Mouse (Mus musculus): ENCODE data around the gene Smad3. TPM values are rescaled to one million over a fixed set of nuclear protein-coding genes. Genes with fewer than 3 reads are reported as not detected.
A peak's percentile ranks its signal among the peaks of the same experiment; 100 is the strongest.

Smad3 gene
- polyA plus RNA-seq, 1 experiment from 2014 or later, result 17.5 TPM

DNA sequence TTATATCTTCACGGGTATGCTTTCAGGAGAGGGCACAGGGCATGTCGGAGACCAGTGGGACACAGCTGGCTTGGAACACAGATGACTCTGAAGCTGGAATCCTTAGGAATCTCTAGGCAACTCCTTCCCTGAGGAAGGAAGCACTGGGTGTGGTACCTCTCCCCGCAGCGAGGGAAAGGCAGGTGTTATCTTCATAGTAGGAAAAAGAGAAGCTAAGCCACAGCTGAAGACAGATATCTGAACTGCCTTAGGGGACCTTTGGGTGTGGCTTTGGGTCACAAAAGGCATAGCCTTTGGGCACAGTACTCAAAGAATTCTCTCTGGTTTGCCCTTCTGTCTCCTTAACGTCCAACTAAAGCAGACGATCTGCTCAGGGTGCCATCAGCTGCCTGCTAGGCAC is 16.0 kb downstream of the Smad3 start:
- Histone ChIP-seq H3K4me2 (no peak overlapping the region), H3K4me3 (replicated peaks) (no peak overlapping the region), H3K27me3 (replicated peaks) (no peaks in the 10 kb centered on the region), H3K9me3 (no peaks in the 10 kb centered on the region), H3K9ac (no peak overlapping the region), H3K36me3 (no peaks in the 10 kb centered on the region), H3K27ac (no peak overlapping the region), H3K4me1 (peaks cover 66% of the 10 kb centered on the region)
- WGBS, result 50% methylated on average over 6 of the region's 6 CpGs
- ATAC-seq (ENCODE audit: insufficient read depth, low FRiP score, low read depth), result no peak

DNA sequence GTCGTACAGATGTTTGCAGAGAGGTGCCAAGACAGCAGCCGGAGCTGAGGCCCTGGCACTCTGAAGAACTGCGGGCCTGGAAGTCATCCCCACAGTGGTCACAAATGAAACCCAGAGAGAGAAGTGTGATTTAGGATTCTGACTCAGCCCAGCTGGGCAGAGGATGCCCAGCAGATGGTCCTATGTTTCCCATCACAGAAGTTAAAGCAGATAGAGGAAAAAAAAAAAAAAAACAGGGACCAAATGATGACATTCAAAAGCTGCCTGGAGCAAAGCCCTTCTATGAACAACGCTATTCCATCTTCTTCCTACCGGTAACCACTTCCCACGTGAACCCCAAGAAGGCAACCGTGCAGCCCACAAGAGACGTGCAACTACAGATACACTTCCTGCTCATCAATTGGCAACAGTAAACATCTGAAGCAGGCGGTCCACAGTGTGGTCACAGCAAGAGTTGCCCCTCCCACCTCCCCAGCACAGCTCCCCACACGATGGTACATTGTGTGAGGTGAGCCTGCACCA is 17.4 kb downstream of the Smad3 start:
- H3K4me1 ChIP-seq, result peaks cover 60% of the 10 kb centered on the region
- no peak overlapping the region for H3K4me3 ChIP-seq (replicated peaks)
- no peak overlapping the region for H3K9ac ChIP-seq
- WGBS, result 72% methylated on average over 10 of the region's 10 CpGs
- H3K36me3 ChIP-seq, result no peaks in the 10 kb centered on the region
- no peak overlapping the region for H3K27ac ChIP-seq
- ATAC-seq (ENCODE audit: insufficient read depth, low FRiP score, low read depth), result no peak
- H3K9me3 ChIP-seq, result no peaks in the 10 kb centered on the region
- H3K27me3 ChIP-seq (replicated peaks), result no peaks in the 10 kb centered on the region
- H3K4me2 ChIP-seq, result no peak overlapping the region

DNA sequence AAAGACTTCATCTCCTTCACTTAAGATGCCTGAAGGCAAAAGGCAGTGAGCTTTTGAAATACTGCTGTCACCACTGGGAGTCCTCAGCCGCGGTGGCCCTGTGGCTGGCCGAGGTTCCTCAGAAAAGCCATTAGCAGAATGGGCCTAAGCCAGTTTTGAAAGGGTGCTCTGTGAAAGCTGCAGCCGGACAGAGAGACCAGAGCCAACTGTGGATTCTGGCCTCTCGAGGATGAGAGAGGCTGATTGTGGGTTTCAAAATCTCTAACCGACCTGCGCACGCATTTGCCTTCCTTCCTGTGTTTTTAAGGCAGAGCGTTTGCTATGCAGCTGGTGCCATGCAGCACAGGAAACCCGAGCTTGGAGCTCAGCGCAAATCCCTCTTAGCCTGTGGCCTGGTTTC is 19.0 kb downstream of the Smad3 start:
- H3K4me2 ChIP-seq, result no peak overlapping the region
- H3K4me1 ChIP-seq, result peaks cover 59% of the 10 kb centered on the region
- H3K9ac ChIP-seq, result no peak overlapping the region
- no peak overlapping the region for H3K27ac ChIP-seq
- 70% methylated on average over 11 of the region's 11 CpGs for WGBS
- no peaks in the 10 kb centered on the region for H3K27me3 ChIP-seq (replicated peaks)
- no peaks in the 10 kb centered on the region for H3K9me3 ChIP-seq
- no peak for ATAC-seq (ENCODE audit: insufficient read depth, low FRiP score, low read depth)
- no peaks in the 10 kb centered on the region for H3K36me3 ChIP-seq
- no peak overlapping the region for H3K4me3 ChIP-seq (replicated peaks)

DNA sequence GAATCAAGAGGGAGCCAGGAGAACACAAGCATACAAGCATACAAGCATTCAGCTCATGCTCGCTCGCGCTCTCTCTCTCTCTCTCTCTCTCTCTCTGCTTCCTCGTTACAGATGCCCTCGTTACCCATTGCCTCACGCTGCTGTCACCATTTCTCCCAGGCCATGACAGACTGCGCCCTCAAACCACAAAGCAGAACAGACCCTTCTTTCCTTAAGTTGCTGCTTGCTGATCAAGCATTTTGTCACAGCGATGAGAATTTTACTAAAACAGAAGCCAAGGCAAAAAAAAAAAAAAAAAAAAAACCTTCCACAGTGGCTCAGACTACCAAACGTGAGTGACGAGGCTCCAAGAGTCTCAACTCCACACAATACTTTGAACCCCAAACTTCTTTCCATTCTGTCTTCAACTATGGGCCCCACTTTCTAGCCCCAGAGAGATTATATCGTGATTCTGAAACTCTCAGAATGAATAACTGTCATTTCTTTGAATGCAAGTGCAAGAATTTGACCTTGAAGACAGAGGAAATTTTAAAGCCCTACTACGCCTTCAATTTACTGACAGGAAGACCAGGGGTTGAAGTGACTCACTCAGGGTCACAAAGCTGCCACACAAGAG is 19.6 kb downstream of the Smad3 start:
- H3K9ac ChIP-seq, result no peak overlapping the region
- no peak overlapping the region for H3K27ac ChIP-seq
- no peak overlapping the region for H3K4me3 ChIP-seq (replicated peaks)
- H3K4me2 ChIP-seq, result no peak overlapping the region
- H3K4me1 ChIP-seq, result peaks cover 55% of the 10 kb centered on the region
- no peak for ATAC-seq (ENCODE audit: insufficient read depth, low FRiP score, low read depth)
- H3K9me3 ChIP-seq, result no peaks in the 10 kb centered on the region
- no peaks in the 10 kb centered on the region for H3K36me3 ChIP-seq
- no peaks in the 10 kb centered on the region for H3K27me3 ChIP-seq (replicated peaks)
- 77% methylated on average over 12 of the region's 12 CpGs for WGBS

DNA sequence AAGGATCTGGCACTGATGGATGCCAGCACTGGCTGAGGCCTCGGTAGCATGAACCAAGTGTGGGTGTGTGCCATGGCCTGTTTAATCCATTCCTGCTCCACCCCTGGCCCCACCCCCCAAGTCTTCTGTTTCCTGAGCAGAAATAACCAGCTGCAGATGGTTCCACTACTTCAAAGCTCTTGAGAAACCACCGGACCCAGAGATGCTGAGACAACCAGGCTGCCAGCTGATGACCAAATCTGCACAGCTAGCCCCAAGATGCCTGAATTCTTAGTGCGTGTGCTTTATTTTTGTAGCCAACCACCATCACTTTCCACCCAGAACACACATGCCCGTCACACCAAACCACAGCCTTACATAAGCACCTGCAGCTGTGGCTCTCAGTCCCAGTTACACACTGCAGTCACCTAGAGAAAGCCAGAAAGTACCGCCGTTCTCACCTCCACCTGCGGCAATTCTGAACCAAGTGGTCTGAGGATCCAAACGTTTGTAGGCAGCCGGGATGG is 20.3 kb downstream of the Smad3 start:
- 71% methylated on average over 9 of the region's 9 CpGs for WGBS
- ATAC-seq (ENCODE audit: insufficient read depth, low FRiP score, low read depth), result no peak
- no peaks in the 10 kb centered on the region for H3K36me3 ChIP-seq
- no peaks in the 10 kb centered on the region for H3K27me3 ChIP-seq (replicated peaks)
- no peaks in the 10 kb centered on the region for H3K9me3 ChIP-seq
- no peak overlapping the region for H3K27ac ChIP-seq
- H3K4me2 ChIP-seq, result no peak overlapping the region
- no peak overlapping the region for H3K9ac ChIP-seq
- peaks cover 48% of the 10 kb centered on the region for H3K4me1 ChIP-seq
- no peak overlapping the region for H3K4me3 ChIP-seq (replicated peaks)

DNA sequence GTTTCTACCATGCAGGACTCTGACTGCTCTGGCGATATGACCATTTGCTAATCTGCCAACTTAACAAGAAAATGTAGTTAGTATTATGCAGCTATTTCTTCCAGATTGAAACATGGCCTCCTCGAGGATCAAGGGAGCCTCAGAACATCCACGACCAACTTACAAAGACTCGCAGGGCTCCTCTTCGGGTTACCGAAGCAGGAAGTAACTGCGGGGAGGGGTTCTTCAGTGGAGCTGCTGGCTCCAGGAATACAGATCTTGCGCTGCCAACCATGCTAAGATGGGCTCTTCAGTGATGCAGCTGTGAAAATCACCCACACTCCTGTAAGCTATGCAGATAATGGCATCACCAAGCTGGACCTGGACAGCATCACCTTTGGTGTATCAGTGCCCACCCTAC is 23.5 kb downstream of the Smad3 start:
- 78% methylated on average over 8 of the region's 8 CpGs for WGBS
- Histone ChIP-seq H3K9me3 (no peaks in the 10 kb centered on the region), H3K4me1 (peaks cover 43% of the 10 kb centered on the region), H3K36me3 (no peaks in the 10 kb centered on the region), H3K4me3 (replicated peaks) (no peak overlapping the region), H3K27me3 (replicated peaks) (no peaks in the 10 kb centered on the region), H3K4me2 (no peak overlapping the region), H3K9ac (no peak overlapping the region), H3K27ac (no peak overlapping the region)
- no peak for ATAC-seq (ENCODE audit: insufficient read depth, low FRiP score, low read depth)

DNA sequence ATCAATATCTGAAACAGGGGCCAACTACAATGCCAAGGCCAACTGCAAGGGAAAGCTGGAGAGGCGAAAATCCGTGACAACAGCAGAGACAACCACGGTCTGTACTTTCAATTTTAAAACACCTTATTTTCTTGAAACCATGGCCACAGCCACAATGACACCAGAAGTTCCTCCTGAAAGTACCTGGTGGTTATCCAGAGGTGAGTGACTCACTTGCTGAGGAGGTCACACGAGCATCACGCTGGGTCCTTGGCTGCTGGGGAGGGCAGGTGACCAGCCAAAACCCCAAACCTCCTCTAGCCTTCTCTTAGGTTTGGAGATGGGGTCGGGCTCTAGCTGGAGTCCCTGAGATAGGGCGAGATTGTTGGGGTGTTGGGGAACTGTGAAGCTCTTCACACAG is 25.1 kb downstream of the Smad3 start:
- H3K9me3 ChIP-seq, result no peaks in the 10 kb centered on the region

DNA sequence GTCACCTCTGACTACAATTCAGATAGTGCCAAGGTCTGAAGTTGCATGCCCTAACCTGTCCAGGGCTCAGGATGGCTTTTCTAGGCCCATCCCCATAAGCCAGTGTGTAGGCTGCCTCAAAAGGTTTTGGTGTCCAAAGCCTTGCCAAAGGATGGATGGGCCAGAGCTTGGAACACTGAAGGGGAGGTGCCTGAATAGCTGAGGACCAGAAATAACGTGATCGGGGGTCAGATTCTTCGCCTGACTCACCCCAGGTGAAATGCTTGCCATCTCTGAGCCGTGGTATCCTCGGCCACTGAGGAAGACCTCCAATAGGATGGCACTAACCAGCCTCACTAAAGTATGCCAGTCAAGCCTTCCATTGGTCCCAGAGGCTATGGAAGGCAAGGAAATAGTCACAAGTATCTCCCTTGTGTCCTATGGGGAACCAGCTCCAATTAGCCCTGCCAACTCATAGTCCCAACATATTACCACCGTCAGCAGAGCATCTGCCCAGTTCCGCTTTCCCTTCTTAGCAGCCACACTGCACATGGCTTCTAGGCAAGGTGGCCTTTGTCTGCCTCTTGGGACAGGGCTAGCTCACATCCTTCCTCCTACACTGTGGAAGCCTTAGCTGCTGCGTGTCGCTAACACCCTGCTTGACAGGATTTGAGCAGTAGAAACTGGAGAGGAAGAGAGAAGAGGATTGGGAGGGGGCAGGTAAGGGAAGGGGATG is 26.5 kb downstream of the Smad3 start:
- peak overlapping the region; percentile 41; the same call in 1 of the 2 replicates for H3K27ac ChIP-seq
- H3K36me3 ChIP-seq, result no peaks in the 10 kb centered on the region
- no peaks in the 10 kb centered on the region for H3K27me3 ChIP-seq (replicated peaks)
- H3K9ac ChIP-seq, result no peak overlapping the region
- no peak overlapping the region for H3K4me2 ChIP-seq
- no peak for ATAC-seq (ENCODE audit: insufficient read depth, low FRiP score, low read depth)
- peaks cover 48% of the 10 kb centered on the region for H3K4me1 ChIP-seq
- 77% methylated on average over 9 of the region's 9 CpGs for WGBS
- no peak overlapping the region for H3K4me3 ChIP-seq (replicated peaks)
- no peaks in the 10 kb centered on the region for H3K9me3 ChIP-seq

More for the DNA sequence above, 25.1 kb downstream of the Smad3 start:
- no peak for ATAC-seq (ENCODE audit: insufficient read depth, low FRiP score, low read depth)
- Histone ChIP-seq H3K4me2 (no peak overlapping the region), H3K4me1 (peaks cover 43% of the 10 kb centered on the region), H3K36me3 (no peaks in the 10 kb centered on the region), H3K4me3 (replicated peaks) (no peak overlapping the region), H3K9ac (no peak overlapping the region), H3K27me3 (replicated peaks) (no peaks in the 10 kb centered on the region), H3K27ac (no peak overlapping the region)
- WGBS, result 87% methylated on average over 7 of the region's 7 CpGs

DNA sequence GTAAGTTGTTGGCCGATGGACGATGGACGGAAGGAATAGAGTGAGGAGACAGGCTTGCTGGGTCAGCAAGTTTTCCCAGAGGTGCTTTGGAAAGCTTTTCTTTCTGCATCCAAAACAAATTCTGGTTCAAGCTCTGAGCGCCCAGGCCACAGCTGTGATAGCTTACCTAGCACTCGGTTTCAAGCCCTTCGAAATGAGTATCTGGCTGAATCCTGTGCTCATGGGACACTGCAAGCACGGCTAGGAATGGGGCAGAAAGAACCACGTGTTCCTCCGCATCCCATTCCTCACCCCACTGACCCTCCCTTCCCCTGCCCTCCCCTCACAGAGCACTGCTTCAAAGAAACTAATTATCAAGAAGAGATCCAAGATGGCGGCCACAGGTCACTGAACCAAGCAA is 28.8 kb downstream of the Smad3 start:
- no peaks in the 10 kb centered on the region for H3K36me3 ChIP-seq
- 80% methylated on average over 10 of the region's 10 CpGs for WGBS
- H3K9me3 ChIP-seq, result no peaks in the 10 kb centered on the region
- peaks cover 40% of the 10 kb centered on the region for H3K4me1 ChIP-seq
- H3K4me3 ChIP-seq (replicated peaks), result no peak overlapping the region
- no peak overlapping the region for H3K27ac ChIP-seq
- ATAC-seq (ENCODE audit: insufficient read depth, low FRiP score, low read depth), result no peak
- no peaks in the 10 kb centered on the region for H3K27me3 ChIP-seq (replicated peaks)
- no peak overlapping the region for H3K4me2 ChIP-seq
- no peak overlapping the region for H3K9ac ChIP-seq

DNA sequence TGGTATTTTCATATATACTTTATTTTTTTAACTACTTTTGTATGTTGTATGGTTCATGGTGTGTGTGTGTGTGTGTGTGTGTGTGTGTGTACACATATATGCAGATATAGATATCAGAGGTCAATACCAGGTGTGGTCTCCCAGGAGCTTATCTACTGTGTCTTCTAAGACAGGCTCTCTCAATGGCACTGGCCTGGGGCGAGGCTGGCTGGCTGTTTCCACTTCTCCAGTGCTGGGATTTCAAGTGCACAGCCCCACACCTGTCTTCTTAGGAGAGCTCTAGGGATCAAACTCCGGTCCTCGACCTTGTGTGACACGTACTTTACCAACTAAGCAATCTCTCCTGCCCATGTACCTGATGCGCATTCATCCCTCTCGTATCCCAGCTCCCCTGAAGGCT is 30.7 kb downstream of the Smad3 start:
- no peak overlapping the region for H3K9ac ChIP-seq
- peak; percentile 48 for ATAC-seq (ENCODE audit: insufficient read depth, low FRiP score, low read depth)
- H3K27ac ChIP-seq, result peak overlapping the region; percentile 85
- H3K9me3 ChIP-seq, result no peaks in the 10 kb centered on the region
- H3K4me3 ChIP-seq (replicated peaks), result no peak overlapping the region
- no peak overlapping the region for H3K4me2 ChIP-seq
- no peaks in the 10 kb centered on the region for H3K36me3 ChIP-seq
- 71% methylated on average over 6 of the region's 6 CpGs for WGBS
- H3K27me3 ChIP-seq (replicated peaks), result no peaks in the 10 kb centered on the region
- H3K4me1 ChIP-seq, result peaks cover 39% of the 10 kb centered on the region

DNA sequence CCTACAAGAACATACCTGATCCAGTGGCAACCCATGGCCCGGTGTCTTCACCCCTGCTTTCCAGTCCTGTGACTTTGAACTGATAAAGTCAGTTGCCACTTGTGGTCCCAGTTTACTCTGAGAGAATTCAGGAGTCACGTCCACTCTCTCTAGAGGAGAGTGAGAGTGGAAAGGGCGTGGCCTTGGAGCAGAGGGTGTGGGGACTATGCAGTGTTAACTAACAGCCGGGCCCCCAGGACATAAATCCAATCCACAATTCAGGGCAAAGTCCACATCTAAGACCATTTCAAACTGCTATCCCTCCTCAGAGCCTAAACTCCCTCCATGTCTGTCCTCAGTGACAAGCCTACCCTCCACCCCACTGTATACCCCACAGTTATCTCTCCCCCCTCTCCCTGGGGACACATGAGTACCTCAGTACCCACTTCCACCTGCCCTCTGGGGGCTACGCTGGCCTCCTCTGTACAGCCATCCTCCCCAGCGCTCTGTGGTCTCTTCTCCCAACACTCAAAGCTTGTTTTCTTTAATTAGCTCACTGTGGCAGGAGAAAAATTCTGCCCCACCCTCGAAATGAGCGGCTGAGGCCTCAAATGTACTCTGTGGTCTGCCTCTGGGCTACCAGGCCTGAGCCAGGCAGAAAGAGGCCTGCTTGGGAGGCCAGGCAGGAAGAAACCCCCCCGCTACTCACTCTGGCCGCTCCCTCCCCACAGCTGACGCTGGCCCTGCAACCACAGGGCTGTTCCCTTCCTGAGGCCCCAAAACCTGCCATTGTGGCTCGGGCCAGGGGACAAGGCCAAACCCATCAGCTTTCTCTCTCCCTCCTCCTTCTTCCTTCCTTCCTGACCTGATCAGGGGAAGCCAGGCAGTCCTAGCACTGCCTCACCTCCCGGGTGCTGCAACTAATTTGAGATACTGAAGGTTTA is 31.4 kb downstream of the Smad3 start:
- H3K36me3 ChIP-seq, result no peaks in the 10 kb centered on the region
- H3K9me3 ChIP-seq, result no peaks in the 10 kb centered on the region
- H3K27me3 ChIP-seq (replicated peaks), result no peaks in the 10 kb centered on the region
- H3K4me2 ChIP-seq, result peak overlapping the region; percentile 11; the same call in 1 of the 2 replicates
- no peak overlapping the region for H3K4me3 ChIP-seq (replicated peaks)
- H3K27ac ChIP-seq, result peak overlapping the region; percentile 85
- peak; percentile 52 for ATAC-seq (ENCODE audit: insufficient read depth, low FRiP score, low read depth)
- no peak overlapping the region for H3K9ac ChIP-seq
- 43% methylated on average over 13 of the region's 13 CpGs for WGBS
- peaks cover 41% of the 10 kb centered on the region for H3K4me1 ChIP-seq

All from stomach, embryonic 15.5 days (tissue).